Mouse (Mus musculus): ENCODE data around the gene Cnnm4. TPM values are rescaled to one million over a fixed set of nuclear protein-coding genes. Genes with fewer than 3 reads are reported as not detected.

Cnnm4 gene
- polyA plus RNA-seq, 1 experiment from 2014 or later: 2.2 TPM

- ATAC-seq (no peak), DNase-seq (no peak)
- H3K27ac ChIP-seq (ENCODE audit: low read depth): no peak overlapping the region
- H3K4me3 ChIP-seq (ENCODE audit: low read depth, low read length): no peak overlapping the region
- no peak for TF ChIP-seq CTCF (IDR thresholded peaks at IDR 0.05; ENCODE audit: low read depth)
- no peak for TF ChIP-seq EP300 (IDR thresholded peaks at IDR 0.05; ENCODE audit: low read depth)
- no peak overlapping the region for H3K4me2 ChIP-seq (ENCODE audit: low read depth, low read length)
- H3K27me3 ChIP-seq (ENCODE audit: insufficient read depth, low read length): no peaks in the 10 kb centered on the region
- H3K36me3 ChIP-seq (replicated peaks; ENCODE audit: insufficient read depth, low read length): peaks cover 37% of the 10 kb centered on the region
- H3K9ac ChIP-seq (replicated peaks): no peak overlapping the region
- 75% methylated on average over 11 of the region's 11 CpGs for WGBS (ENCODE audit: insufficient replicate concordance)
- H3K9me3 ChIP-seq (ENCODE audit: low read length): no peaks in the 10 kb centered on the region
- peaks cover 5% of the 10 kb centered on the region; the same call in 1 of the 2 replicates for H3K4me1 ChIP-seq (ENCODE audit: insufficient read depth)
Measured at GRCm38 (mm10) chr1:36519626-36520025, 48.2 kb downstream of the Cnnm4 start.

GRCm38 (mm10) chr1:36522210-36522609 lies 50.8 kb downstream of the Cnnm4 start:
- WGBS (ENCODE audit: insufficient replicate concordance): 90% methylated on average over 7 of the region's 7 CpGs
- Histone ChIP-seq H3K4me1 (ENCODE audit: insufficient read depth) (peaks cover 3% of the 10 kb centered on the region), H3K9ac (replicated peaks) (no peak overlapping the region), H3K27ac (ENCODE audit: low read depth) (no peak overlapping the region), H3K36me3 (replicated peaks; ENCODE audit: insufficient read depth, low read length) (peaks cover 47% of the 10 kb centered on the region), H3K27me3 (ENCODE audit: insufficient read depth, low read length) (no peaks in the 10 kb centered on the region), H3K9me3 (ENCODE audit: low read length) (no peaks in the 10 kb centered on the region), H3K4me3 (ENCODE audit: low read depth, low read length) (no peak overlapping the region), H3K4me2 (ENCODE audit: low read depth, low read length) (no peak overlapping the region)
- ATAC-seq (no peak), DNase-seq (no peak)
- TF ChIP-seq EP300 (IDR thresholded peaks at IDR 0.05; ENCODE audit: low read depth) (no peak), CTCF (IDR thresholded peaks at IDR 0.05; ENCODE audit: low read depth) (no peak)

GRCm38 (mm10) chr1:36523332-36524013 lies 52.1 kb downstream of the Cnnm4 start:
- WGBS (ENCODE audit: insufficient replicate concordance): 72% methylated on average over 9 of the region's 9 CpGs
- H3K27ac ChIP-seq (ENCODE audit: low read depth): no peak overlapping the region
- no peak for ATAC-seq
- H3K27me3 ChIP-seq (ENCODE audit: insufficient read depth, low read length): no peaks in the 10 kb centered on the region
- H3K4me1 ChIP-seq (ENCODE audit: insufficient read depth): peaks cover 7% of the 10 kb centered on the region
- no peak for DNase-seq
- no peak overlapping the region for H3K9ac ChIP-seq (replicated peaks)
- no peak overlapping the region for H3K4me3 ChIP-seq (ENCODE audit: low read depth, low read length)
- H3K4me2 ChIP-seq (ENCODE audit: low read depth, low read length): no peak overlapping the region
- H3K36me3 ChIP-seq (replicated peaks; ENCODE audit: insufficient read depth, low read length): peaks cover 47% of the 10 kb centered on the region
- TF ChIP-seq CTCF (IDR thresholded peaks at IDR 0.05; ENCODE audit: low read depth): no peak
- no peak for TF ChIP-seq EP300 (IDR thresholded peaks at IDR 0.05; ENCODE audit: low read depth)
- H3K9me3 ChIP-seq (ENCODE audit: low read length): no peaks in the 10 kb centered on the region

GRCm38 (mm10) chr1:36524058-36524457 lies 52.6 kb downstream of the Cnnm4 start:
- no peak overlapping the region for H3K27ac ChIP-seq (ENCODE audit: low read depth)
- H3K36me3 ChIP-seq (replicated peaks; ENCODE audit: insufficient read depth, low read length): peaks cover 45% of the 10 kb centered on the region
- 81% methylated on average over 5 of the region's 5 CpGs for WGBS (ENCODE audit: insufficient replicate concordance)

GRCm38 (mm10) chr1:36525774-36526173 lies 54.4 kb downstream of the Cnnm4 start:
- H3K27me3 ChIP-seq (ENCODE audit: insufficient read depth, low read length): no peaks in the 10 kb centered on the region
- H3K4me1 ChIP-seq (ENCODE audit: insufficient read depth): peaks cover 7% of the 10 kb centered on the region
- peak; percentile 66 for ATAC-seq
- no peaks in the 10 kb centered on the region for H3K9me3 ChIP-seq (ENCODE audit: low read length)
- peak overlapping the region; percentile 57; the same call in 1 of the 2 replicates for H3K27ac ChIP-seq (ENCODE audit: low read depth)
- H3K4me2 ChIP-seq (ENCODE audit: low read depth, low read length): no peak overlapping the region
- DNase-seq: peak; percentile 48
- peaks cover 35% of the 10 kb centered on the region for H3K36me3 ChIP-seq (replicated peaks; ENCODE audit: insufficient read depth, low read length)
- 68% methylated on average over 12 of the region's 12 CpGs for WGBS (ENCODE audit: insufficient replicate concordance)
- TF ChIP-seq CTCF (IDR thresholded peaks at IDR 0.05; ENCODE audit: low read depth) (no peak), EP300 (IDR thresholded peaks at IDR 0.05; ENCODE audit: low read depth) (no peak)
- H3K9ac ChIP-seq (replicated peaks): no peak overlapping the region
- H3K4me3 ChIP-seq (ENCODE audit: low read depth, low read length): no peak overlapping the region

More at GRCm38 (mm10) chr1:36524058-36524457, 52.6 kb downstream of the Cnnm4 start:
- no peak overlapping the region for H3K9ac ChIP-seq (replicated peaks)
- peaks cover 7% of the 10 kb centered on the region for H3K4me1 ChIP-seq (ENCODE audit: insufficient read depth)
- TF ChIP-seq EP300 (IDR thresholded peaks at IDR 0.05; ENCODE audit: low read depth) (no peak), CTCF (IDR thresholded peaks at IDR 0.05; ENCODE audit: low read depth) (no peak)
- no peaks in the 10 kb centered on the region for H3K9me3 ChIP-seq (ENCODE audit: low read length)
- H3K27me3 ChIP-seq (ENCODE audit: insufficient read depth, low read length): no peaks in the 10 kb centered on the region
- H3K4me2 ChIP-seq (ENCODE audit: low read depth, low read length): no peak overlapping the region
- DNase-seq (no peak), ATAC-seq (no peak)
- H3K4me3 ChIP-seq (ENCODE audit: low read depth, low read length): no peak overlapping the region

GRCm38 (mm10) chr1:36526903-36527302 lies 55.5 kb downstream of the Cnnm4 start:
- peaks cover 24% of the 10 kb centered on the region for H3K36me3 ChIP-seq (replicated peaks; ENCODE audit: insufficient read depth, low read length)

More at GRCm38 (mm10) chr1:36526903-36527302, 55.5 kb downstream of the Cnnm4 start:
- H3K9ac ChIP-seq (replicated peaks): no peak overlapping the region
- H3K4me3 ChIP-seq (ENCODE audit: low read depth, low read length): no peak overlapping the region
- no peak overlapping the region for H3K4me2 ChIP-seq (ENCODE audit: low read depth, low read length)
- TF ChIP-seq CTCF (IDR thresholded peaks at IDR 0.05; ENCODE audit: low read depth) (no peak), EP300 (IDR thresholded peaks at IDR 0.05; ENCODE audit: low read depth) (no peak)
- peak overlapping the region; percentile 50 for H3K27ac ChIP-seq (ENCODE audit: low read depth)
- WGBS (ENCODE audit: insufficient replicate concordance): 67% methylated on average over 10 of the region's 10 CpGs
- no peaks in the 10 kb centered on the region for H3K27me3 ChIP-seq (ENCODE audit: insufficient read depth, low read length)
- no peaks in the 10 kb centered on the region for H3K9me3 ChIP-seq (ENCODE audit: low read length)
- peaks cover 7% of the 10 kb centered on the region for H3K4me1 ChIP-seq (ENCODE audit: insufficient read depth)
- DNase-seq: peak; percentile 42
- peak; percentile 82 for ATAC-seq
